Mouse (Mus musculus) MEL (cell line): ENCODE measurements at regions not wholly inside any gene's neighbourhood (a gene's known extent, or its start where the extent isn't known, plus 50 kb on each side); places are given as distances from the start of the nearest gene placed in this dataset.

Source experiments
- DNase-seq: peaks from one replicate; pipeline ENCODE4 v3.0.0; 2011; ENCODE audit warnings: low read depth, low spot score
- H3K27ac ChIP-seq: 2 replicates; pipeline ENCODE4 v1.5.1; 2012; ENCODE audit warnings: low read depth, mild to moderate bottlenecking, control low read depth, low read length, moderate library complexity; ENCODE audit not compliant: control insufficient read depth
- H3K27me3 ChIP-seq, 2 experiments: fragments of 150-350 bp in 1 of 2; sonication (generic) in 1 of 2; 2 replicates each; pipeline ENCODE4 v1.6.1; 2012; ENCODE audit warnings: low read length in 2 of 2, mild to moderate bottlenecking in 2 of 2, improper control_type of control experiment in 1 of 2, moderate library complexity in 1 of 2; ENCODE audit not compliant: insufficient read depth in 2 of 2, control insufficient read depth in 1 of 2
- H3K36me3 ChIP-seq, 2 experiments: 2 replicates each; pipeline ENCODE4 v1.6.1; 2012 to 2014; ENCODE audit warnings: low read length in 2 of 2, improper control_type of control experiment in 1 of 2, inconsistent platforms in 1 of 2, mild to moderate bottlenecking in 1 of 2; ENCODE audit not compliant: insufficient read depth in 2 of 2, control insufficient read depth in 1 of 2
- H3K4me1 ChIP-seq, 2 experiments: fragments of 150-350 bp in 1 of 2; sonication (generic) in 1 of 2; 2 replicates each; pipeline ENCODE4 v1.6.1; 2012; ENCODE audit warnings: low read length in 2 of 2, improper control_type of control experiment in 1 of 2, mild to moderate bottlenecking in 1 of 2; ENCODE audit not compliant: insufficient read depth in 2 of 2, control insufficient read depth in 1 of 2
- H3K4me3 ChIP-seq, 2 experiments: fragments of 150-350 bp in 1 of 2; sonication (generic) in 1 of 2; 2 replicates each; pipeline ENCODE4 v1.5.1; 2012; ENCODE audit warnings: low read depth in 2 of 2, low read length in 2 of 2, mild to moderate bottlenecking in 2 of 2, moderate library complexity in 2 of 2, control low read depth in 1 of 2, improper control_type of control experiment in 1 of 2; ENCODE audit not compliant: control insufficient read depth in 1 of 2, insufficient read depth in 1 of 2
- H3K79me2 ChIP-seq: 2 replicates; pipeline ENCODE4 v1.6.1; 2012; ENCODE audit warnings: mild to moderate bottlenecking, low read length, moderate library complexity; ENCODE audit not compliant: control insufficient read depth, poor library complexity, insufficient read depth
- H3K9ac ChIP-seq: 2 replicates; pipeline ENCODE4 v1.6.1; 2012; ENCODE audit warnings: low read depth, mild to moderate bottlenecking, control low read depth, low read length, moderate library complexity; ENCODE audit not compliant: control insufficient read depth, poor library complexity, severe bottlenecking
- H3K9me3 ChIP-seq: fragments of 150-350 bp; sonication (generic); replicated peaks from 2 replicates; pipeline ENCODE4 v1.6.1; 2012; ENCODE audit warnings: mild to moderate bottlenecking, low read length, improper control_type of control experiment, moderate library complexity; ENCODE audit not compliant: insufficient read depth
- BHLHE40 ChIP-seq: IDR thresholded peaks from 2 replicates; pipeline ENCODE4 v1.6.1; 2012; ENCODE audit warnings: low read depth, mild to moderate bottlenecking, inconsistent platforms, low read length, improper control_type of control experiment, borderline replicate concordance
- CHD1 ChIP-seq: IDR thresholded peaks from 2 replicates; pipeline ENCODE4 v1.6.1; 2012; ENCODE audit warnings: low read depth, mild to moderate bottlenecking, inconsistent platforms, low read length, improper control_type of control experiment
- CHD2 ChIP-seq: IDR thresholded peaks from 2 replicates; pipeline ENCODE4 v1.6.1; 2011; ENCODE audit warnings: low read length, improper control_type of control experiment
- CTCF ChIP-seq, 3 experiments: IDR thresholded peaks in 2 of 3; conservative IDR thresholded peaks in 1 of 3; 2 replicates each; pipeline ENCODE4 v1.5.1; 2011 to 2012; ENCODE audit warnings: low read length in 3 of 3, low read depth in 2 of 3, mild to moderate bottlenecking in 2 of 3, improper control_type of control experiment in 1 of 3, inconsistent platforms in 1 of 3, mixed read lengths in 1 of 3, moderate library complexity in 1 of 3; ENCODE audit not compliant: control insufficient read depth in 1 of 3, insufficient read depth in 1 of 3, poor library complexity in 1 of 3, severe bottlenecking in 1 of 3
- ELF1 ChIP-seq: IDR thresholded peaks from 2 replicates; pipeline ENCODE4 v1.6.1; 2014; ENCODE audit warnings: low read depth, mild to moderate bottlenecking, inconsistent platforms, low read length, improper control_type of control experiment, moderate library complexity
- ETS1 ChIP-seq: IDR thresholded peaks from 2 replicates; pipeline ENCODE4 v1.6.1; 2012; ENCODE audit warnings: low read depth, mild to moderate bottlenecking, inconsistent platforms, low read length, improper control_type of control experiment, moderate library complexity
- GABPA ChIP-seq: IDR thresholded peaks from 2 replicates; pipeline ENCODE4 v1.6.1; 2012; ENCODE audit warnings: low read depth, mild to moderate bottlenecking, inconsistent platforms, low read length, improper control_type of control experiment, moderate library complexity
- GATA1 ChIP-seq: IDR thresholded peaks from 2 replicates; pipeline ENCODE4 v1.6.1; 2011; ENCODE audit warnings: low read depth, low read length, improper control_type of control experiment
- HCFC1 ChIP-seq: IDR thresholded peaks from 2 replicates; pipeline ENCODE4 v1.6.1; 2012; ENCODE audit warnings: low read depth, mild to moderate bottlenecking, inconsistent platforms, low read length, improper control_type of control experiment, moderate library complexity
- JUND ChIP-seq: IDR thresholded peaks from 2 replicates; pipeline ENCODE4 v1.6.1; 2011; ENCODE audit warnings: low read depth, mild to moderate bottlenecking, improper control_type of control experiment, low read length
- KAT2A ChIP-seq: conservative IDR thresholded peaks from 2 replicates; pipeline ENCODE4 v1.6.1; 2012; ENCODE audit warnings: low read depth, low read length, improper control_type of control experiment, inconsistent platforms
- MAX ChIP-seq: IDR thresholded peaks from 2 replicates; pipeline ENCODE4 v1.6.1; 2011; ENCODE audit warnings: low read length, improper control_type of control experiment
- MAZ ChIP-seq: IDR thresholded peaks from 2 replicates; pipeline ENCODE4 v1.6.1; 2012; ENCODE audit warnings: low read depth, mild to moderate bottlenecking, inconsistent platforms, low read length, improper control_type of control experiment
- MEF2A ChIP-seq: IDR thresholded peaks from 2 replicates; pipeline ENCODE4 v1.6.1; 2014; ENCODE audit warnings: low read depth, mild to moderate bottlenecking, inconsistent platforms, low read length, improper control_type of control experiment; ENCODE audit not compliant: poor library complexity, insufficient replicate concordance, severe bottlenecking; ENCODE audit errors: extremely low read depth
- MYB ChIP-seq: IDR thresholded peaks from 2 replicates; pipeline ENCODE4 v1.6.1; 2011; ENCODE audit warnings: mild to moderate bottlenecking, low read depth, low read length, improper control_type of control experiment
- NRF1 ChIP-seq: IDR thresholded peaks from 2 replicates; pipeline ENCODE4 v1.6.1; 2014; ENCODE audit warnings: low read depth, mild to moderate bottlenecking, inconsistent platforms, low read length, improper control_type of control experiment, moderate library complexity; ENCODE audit not compliant: poor library complexity, insufficient read depth, severe bottlenecking
- POLR2A ChIP-seq, 2 experiments: IDR thresholded peaks; 2 replicates each; pipeline ENCODE4 v1.6.1; 2011 to 2012; ENCODE audit warnings: low read length in 2 of 2, mild to moderate bottlenecking in 2 of 2, control low read depth in 1 of 2, improper control_type of control experiment in 1 of 2, low read depth in 1 of 2, moderate library complexity in 1 of 2; ENCODE audit not compliant: control insufficient read depth in 1 of 2, insufficient read depth in 1 of 2, poor library complexity in 1 of 2
- RCOR1 ChIP-seq: IDR thresholded peaks from 2 replicates; pipeline ENCODE4 v1.6.1; 2012; ENCODE audit warnings: low read depth, mild to moderate bottlenecking, inconsistent platforms, low read length, improper control_type of control experiment
- SMC3 ChIP-seq: IDR thresholded peaks from 2 replicates; pipeline ENCODE4 v1.6.1; 2011; ENCODE audit warnings: low read depth, low read length, improper control_type of control experiment
- TBP ChIP-seq: IDR thresholded peaks from 2 replicates; pipeline ENCODE4 v1.8.0; 2011; ENCODE audit warnings: low read depth, low read length, improper control_type of control experiment
- TCF12 ChIP-seq: IDR thresholded peaks from 2 replicates; pipeline ENCODE4 v1.6.1; 2014; ENCODE audit warnings: low read depth, mild to moderate bottlenecking, inconsistent platforms, low read length, improper control_type of control experiment, moderate library complexity
- UBTF ChIP-seq: IDR thresholded peaks from 2 replicates; pipeline ENCODE4 v1.6.1; 2012; ENCODE audit warnings: low read depth, mild to moderate bottlenecking, inconsistent platforms, low read length, improper control_type of control experiment, moderate library complexity, borderline replicate concordance; ENCODE audit not compliant: insufficient read depth
- USF2 ChIP-seq, 2 experiments: IDR thresholded peaks; 2 replicates each; pipeline ENCODE4 v1.6.1; 2011 to 2012; ENCODE audit warnings: improper control_type of control experiment in 2 of 2, low read length in 2 of 2, borderline replicate concordance in 1 of 2, inconsistent platforms in 1 of 2, low read depth in 1 of 2, mild to moderate bottlenecking in 1 of 2; ENCODE audit not compliant: insufficient read depth in 1 of 2
- ZKSCAN1 ChIP-seq: IDR thresholded peaks from 2 replicates; pipeline ENCODE4 v1.6.1; 2012; ENCODE audit warnings: low read depth, mild to moderate bottlenecking, inconsistent platforms, low read length, improper control_type of control experiment, moderate library complexity

DNA sequence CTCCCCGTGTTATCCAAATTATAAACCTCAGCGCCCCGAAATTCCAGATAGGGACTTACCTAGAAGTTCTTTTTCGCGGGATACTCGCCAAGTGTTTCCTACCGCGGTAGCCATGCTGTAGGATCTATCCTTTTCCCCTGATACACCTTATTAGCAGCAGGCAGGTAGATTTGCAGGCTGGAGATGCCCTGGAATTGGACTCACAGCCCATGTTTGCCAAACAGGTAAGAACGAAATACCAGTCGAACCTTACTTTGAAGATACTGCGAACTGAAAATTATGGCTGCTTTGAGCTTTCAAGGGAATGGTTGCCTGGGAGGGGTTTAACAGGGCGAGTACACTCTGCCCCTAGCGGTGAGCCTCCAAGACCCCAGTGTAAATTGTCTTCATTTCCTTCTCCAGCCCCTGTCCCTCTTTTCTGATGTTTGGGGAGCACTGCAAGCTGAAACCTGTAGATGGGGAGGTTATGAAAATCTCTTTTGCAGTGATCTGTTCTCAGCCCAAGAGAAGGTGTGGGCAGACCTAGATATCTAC is 149.8 kb upstream of the Agtr2 start:
- TF ChIP-seq KAT2A: no peak
- no peak for TF ChIP-seq HCFC1
- TF ChIP-seq GATA1: no peak
- no peak for TF ChIP-seq MEF2A
- no peak overlapping the region for H3K27ac ChIP-seq
- no peaks in the 10 kb centered on the region for H3K36me3 ChIP-seq
- no peak for DNase-seq
- no peaks in the 10 kb centered on the region for H3K9me3 ChIP-seq
- no peak overlapping the region for H3K4me3 ChIP-seq
- H3K9ac ChIP-seq: no peak overlapping the region
- no peaks in the 10 kb centered on the region for H3K4me1 ChIP-seq
- no peaks in the 10 kb centered on the region for H3K79me2 ChIP-seq
- no peaks in the 10 kb centered on the region; a peak in 1 of 4 replicates for H3K27me3 ChIP-seq

DNA sequence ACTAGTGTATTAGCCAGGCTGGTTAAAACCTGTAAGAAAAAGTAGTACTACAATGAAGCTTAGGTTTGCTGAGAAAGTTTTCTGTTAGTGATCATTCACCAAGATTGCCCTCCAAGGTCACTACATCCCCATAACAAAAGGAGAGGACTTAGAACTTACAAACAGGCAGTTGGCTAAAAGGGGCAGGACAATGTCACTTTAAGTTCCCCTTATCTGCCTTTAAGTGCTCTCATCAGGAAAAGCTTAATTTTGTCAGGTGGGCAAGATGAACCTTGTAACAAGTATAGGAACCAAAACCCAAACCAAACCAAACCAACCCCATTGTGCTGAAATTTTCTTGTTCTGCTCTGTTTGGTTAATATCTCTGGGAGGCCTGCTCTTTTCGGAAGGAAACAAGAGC is 139.9 kb upstream of the Agtr2 start:
- no peaks in the 10 kb centered on the region for H3K36me3 ChIP-seq
- TF ChIP-seq MAX (no peak), TCF12 (no peak), TBP (no peak), NRF1 (no peak), CHD1 (no peak), ETS1 (no peak), ELF1 (no peak), POLR2A (IDR thresholded peaks at IDR 0.05; ENCODE audit: control insufficient read depth in 1 of 2, insufficient read depth in 1 of 2, low read depth in 1 of 2, low read length in 2 of 2, poor library complexity in 1 of 2) (no peak), MEF2A (no peak), MAZ (no peak), USF2 (IDR thresholded peaks at IDR 0.05; ENCODE audit: borderline replicate concordance in 1 of 2, insufficient read depth in 1 of 2, low read depth in 1 of 2, low read length in 2 of 2) (no peak)

DNA sequence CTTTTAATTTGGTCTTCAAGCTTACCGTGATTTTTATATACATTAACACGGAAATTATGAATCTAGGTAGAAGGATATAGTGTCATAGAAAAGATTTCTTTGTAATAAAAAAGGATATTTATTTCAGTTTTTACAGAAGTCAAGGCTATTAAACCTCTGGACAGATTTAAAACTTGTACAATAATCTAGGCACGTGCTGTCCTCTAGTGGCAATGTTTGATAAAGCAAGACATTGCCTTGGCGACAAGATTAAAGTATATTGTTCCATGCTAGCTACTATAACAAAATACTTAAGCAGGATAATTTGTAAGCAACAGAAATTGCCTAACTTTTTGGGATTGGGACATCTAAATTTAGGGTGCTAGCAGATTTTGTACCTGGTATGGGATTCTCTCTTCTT is 133.8 kb upstream of the Agtr2 start:
- H3K4me1 ChIP-seq: no peaks in the 10 kb centered on the region
- H3K27me3 ChIP-seq: no peaks in the 10 kb centered on the region
- H3K9me3 ChIP-seq: no peaks in the 10 kb centered on the region
- no peak overlapping the region for H3K27ac ChIP-seq
- H3K4me3 ChIP-seq: no peak overlapping the region
- no peaks in the 10 kb centered on the region for H3K36me3 ChIP-seq
- DNase-seq: peak; percentile 44
- H3K79me2 ChIP-seq: no peaks in the 10 kb centered on the region
- H3K9ac ChIP-seq: no peak overlapping the region
- TF ChIP-seq ZKSCAN1 (no peak), GABPA (no peak), UBTF (no peak), CHD2 (no peak), NRF1 (no peak), HCFC1 (no peak), TBP (no peak), ELF1 (no peak), CHD1 (no peak), SMC3 (peak; percentile 63), RCOR1 (no peak), CTCF (IDR thresholded peaks at IDR 0.05 in 2 of 3, conservative IDR thresholded peaks at IDR 0.05 in 1 of 3; ENCODE audit: control insufficient read depth in 1 of 3, insufficient read depth in 1 of 3, low read depth in 2 of 3, low read length in 3 of 3, poor library complexity in 1 of 3, severe bottlenecking in 1 of 3) (peak; percentile 44 to 84 (median 77)), USF2 (IDR thresholded peaks at IDR 0.05; ENCODE audit: borderline replicate concordance in 1 of 2, insufficient read depth in 1 of 2, low read depth in 1 of 2, low read length in 2 of 2) (no peak), JUND (no peak), BHLHE40 (no peak), MYB (no peak)

More for the DNA sequence above, 139.9 kb upstream of the Agtr2 start:
- no peaks in the 10 kb centered on the region for H3K27me3 ChIP-seq
- H3K9ac ChIP-seq: no peak overlapping the region
- no peaks in the 10 kb centered on the region for H3K79me2 ChIP-seq
- DNase-seq: no peak
- H3K9me3 ChIP-seq: no peaks in the 10 kb centered on the region
- no peaks in the 10 kb centered on the region for H3K4me1 ChIP-seq
- no peak overlapping the region for H3K4me3 ChIP-seq
- no peak overlapping the region for H3K27ac ChIP-seq
